Mouse (Mus musculus) heart, adult 11 months (tissue): ENCODE measurements around the gene Ftsj1.
A peak's percentile ranks its signal among the peaks of the same experiment; 100 is the strongest.

Experiments used
- DNase-seq: peaks from one replicate; pipeline ENCODE4 v3.0.0; 2022

The Ftsj1 gene

GRCm38 (mm10) chrX:8217383-8217782 lies 34.8 kb downstream of the Ftsj1 start:
- peak; percentile 45 for DNase-seq

GRCm38 (mm10) chrX:8211490-8212207 lies 40.6 kb downstream of the Ftsj1 start:
- DNase-seq: peak; percentile 10

- no peak for DNase-seq
Measured at GRCm38 (mm10) chrX:8209720-8210119, 42.5 kb downstream of the Ftsj1 start.

GRCm38 (mm10) chrX:8207224-8207623 lies 45.0 kb downstream of the Ftsj1 start:
- DNase-seq: no peak

GRCm38 (mm10) chrX:8206694-8207197 lies 45.5 kb downstream of the Ftsj1 start:
- no peak for DNase-seq

- peak; percentile 99 for DNase-seq
Measured at GRCm38 (mm10) chrX:8206015-8206693, 46.1 kb downstream of the Ftsj1 start, which contains the start of gene Porcn. Porcn (minus strand) TSS chrX:8206525.

GRCm38 (mm10) chrX:8205551-8205950 lies 46.7 kb downstream of the Ftsj1 start:
- no peak for DNase-seq

GRCm38 (mm10) chrX:8205088-8205487 lies 47.1 kb downstream of the Ftsj1 start:
- no peak for DNase-seq

- DNase-seq: no peak
Measured at GRCm38 (mm10) chrX:8204076-8204475, 48.1 kb downstream of the Ftsj1 start.

GRCm38 (mm10) chrX:8203105-8203504 lies 49.1 kb downstream of the Ftsj1 start:
- peak; percentile 74 for DNase-seq

- peak; percentile 90 for DNase-seq
Measured at GRCm38 (mm10) chrX:8193419-8193723, 58.8 kb downstream of the Ftsj1 start, which contains the start of gene Ebp. Ebp (minus strand) TSS chrX:8193512.

GRCm38 (mm10) chrX:8192640-8193418 lies 59.4 kb downstream of the Ftsj1 start:
- DNase-seq: peak; percentile 99

GRCm38 (mm10) chrX:8192126-8192639 lies 60.0 kb downstream of the Ftsj1 start:
- peak; percentile 88 for DNase-seq
